Mouse (Mus musculus): ENCODE data around the gene Cnot10. TPM values are rescaled to one million over a fixed set of nuclear protein-coding genes. Genes with fewer than 3 reads are reported as not detected.

Cnot10 gene
- total RNA-seq, 1 experiment from 2014 or later, result 33.9 TPM

DNA sequence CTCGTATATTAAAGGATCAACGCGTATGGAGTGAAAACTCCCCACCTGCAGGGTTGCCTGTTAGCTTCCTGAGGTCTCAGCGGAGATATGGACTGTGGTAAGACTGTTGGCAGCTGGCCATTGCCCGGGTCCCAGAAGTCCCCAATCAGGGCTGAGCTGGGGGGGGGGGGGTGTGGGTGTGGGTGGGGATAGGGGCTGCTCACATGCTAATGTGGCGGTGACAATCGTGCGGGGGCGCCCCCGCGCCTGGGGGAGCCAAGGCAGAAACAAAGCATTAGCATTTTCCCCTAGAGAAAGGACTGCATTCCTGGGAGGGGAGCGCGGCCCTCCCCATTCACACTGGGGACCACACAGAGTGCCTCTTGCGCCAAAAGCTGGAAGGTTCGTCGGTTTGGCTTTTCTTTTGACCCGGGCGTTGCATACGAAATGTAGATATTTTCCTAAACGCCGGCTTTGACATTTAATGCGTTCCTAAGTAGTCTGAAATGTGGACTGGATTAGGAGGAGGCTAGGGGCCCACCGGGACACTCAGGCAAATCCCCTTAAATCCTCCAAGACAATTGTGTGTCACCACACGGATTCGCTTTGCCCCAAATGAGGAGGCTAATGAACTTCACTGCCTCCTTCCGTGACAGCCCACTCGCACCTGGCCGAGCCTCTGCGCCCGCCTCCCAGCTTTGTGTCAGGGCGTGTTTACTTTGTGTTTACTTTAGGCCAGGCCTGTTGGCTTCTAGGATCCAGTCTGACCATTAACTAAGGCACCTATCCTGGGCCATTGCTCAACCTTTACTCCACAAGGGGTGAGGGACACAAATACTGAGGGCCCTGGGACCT lies 55.6 kb downstream of the Cnot10 start:
- peak; percentile 27 for DNase-seq

DNA sequence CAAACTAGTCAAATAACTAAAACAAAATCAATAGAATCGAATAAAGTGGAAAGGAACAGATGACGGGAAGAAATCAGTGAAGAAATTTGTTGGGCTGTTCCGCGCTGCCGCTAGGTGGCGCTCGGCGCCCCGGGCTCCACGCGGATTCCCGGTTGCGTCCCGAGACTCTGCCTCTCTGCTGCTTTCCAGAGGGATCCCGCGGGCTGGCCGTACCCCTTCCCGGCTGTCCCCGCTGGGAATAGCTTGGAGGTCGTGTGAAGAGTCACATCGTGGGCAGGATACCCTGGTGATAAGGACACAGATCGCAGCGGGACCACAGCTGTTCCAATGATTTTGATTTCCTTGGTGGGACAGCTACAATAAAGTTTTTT lies 56.2 kb downstream of the Cnot10 start:
- peak; percentile 84 for DNase-seq

GRCm38 (mm10) chr9:114578646-114579045 lies 61.3 kb downstream of the Cnot10 start:
- no peak for DNase-seq

DNA sequence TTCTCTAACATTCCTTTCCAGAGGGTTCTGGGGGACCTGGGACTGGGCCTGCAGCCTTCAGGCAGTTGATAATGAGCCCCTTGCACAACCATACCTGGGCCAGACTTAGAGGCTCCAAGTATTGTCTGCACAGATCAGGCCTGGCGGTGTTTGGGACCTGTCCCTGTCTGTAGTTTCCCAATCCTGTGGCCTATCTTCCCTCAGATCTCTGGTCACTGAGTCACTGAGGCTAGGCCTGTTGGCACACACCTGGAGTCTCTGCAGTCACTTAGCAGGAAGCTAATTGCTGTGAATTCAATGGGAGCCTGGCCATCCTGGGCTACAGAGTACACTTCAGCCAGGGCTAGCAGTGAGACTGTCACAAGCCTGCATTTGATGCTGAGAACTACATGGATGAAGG lies 64.0 kb downstream of the Cnot10 start:
- no peak for DNase-seq

GRCm38 (mm10) chr9:114573528-114573927 lies 66.5 kb downstream of the Cnot10 start:
- no peak for DNase-seq

DNA sequence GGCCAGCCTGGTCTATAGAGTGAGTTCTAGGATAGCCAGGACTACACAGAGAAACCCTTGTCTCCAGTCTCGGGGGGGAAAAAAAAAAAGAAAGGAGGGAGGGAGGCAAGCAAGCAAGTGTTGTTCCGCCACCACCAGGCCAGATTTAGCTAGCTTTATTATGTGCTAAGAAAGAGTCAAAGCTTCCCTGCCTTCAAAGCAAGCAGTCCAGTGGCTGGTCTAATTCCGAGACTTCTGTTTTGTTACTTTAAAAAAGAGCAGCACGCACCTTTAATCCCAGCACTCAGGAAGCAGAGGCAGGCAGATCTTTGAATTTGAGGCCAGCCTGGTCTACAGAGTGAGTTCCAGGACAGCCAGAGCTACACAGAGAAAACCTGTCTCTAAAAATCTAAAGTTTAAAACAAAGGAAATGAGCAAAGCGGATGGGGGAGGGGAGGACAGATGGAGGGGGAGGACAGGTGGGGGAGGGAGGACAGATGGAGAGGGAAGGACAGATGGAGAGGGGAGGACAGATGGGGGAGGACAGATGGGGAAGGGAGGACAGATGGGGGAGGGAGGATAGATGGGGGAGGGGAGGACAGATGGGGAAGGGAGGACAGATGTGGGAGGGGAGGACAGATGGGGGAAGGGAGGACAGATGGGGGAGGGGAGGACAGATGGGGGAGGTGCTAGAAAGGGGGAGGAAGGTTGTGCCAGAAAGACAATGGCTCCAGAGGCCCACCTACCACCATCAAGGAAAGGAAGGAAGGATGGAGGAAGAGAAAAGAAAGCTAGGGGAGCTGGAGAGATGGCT lies 71.1 kb downstream of the Cnot10 start:
- DNase-seq, result no peak

GRCm38 (mm10) chr9:114564667-114565066 lies 75.3 kb downstream of the Cnot10 start:
- no peak for DNase-seq

- DNase-seq, result no peak
Observed at GRCm38 (mm10) chr9:114563761-114564606, 76.0 kb downstream of the Cnot10 start, which contains the start of gene Trim71. Gene Trim71, minus strand, starts transcription at chr9:114564369.

GRCm38 (mm10) chr9:114562919-114563751 lies 76.8 kb downstream of the Cnot10 start:
- no peak for DNase-seq

- no peak for DNase-seq
Observed at GRCm38 (mm10) chr9:114562031-114562918, 77.7 kb downstream of the Cnot10 start.

DNA sequence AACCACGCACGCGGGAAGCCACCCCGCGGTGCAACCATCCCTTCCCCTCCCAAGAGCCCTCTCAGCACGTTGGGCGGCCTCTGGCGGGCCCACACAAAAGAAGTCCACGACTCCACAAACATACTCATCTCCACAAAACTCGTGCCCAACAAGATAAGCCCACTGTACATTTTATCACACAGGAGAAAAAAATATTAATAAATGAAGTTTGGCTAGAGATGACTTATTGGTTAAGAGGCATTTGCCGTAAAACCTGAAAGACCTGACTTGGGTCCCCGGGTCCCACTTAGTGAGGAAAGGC lies 78.4 kb downstream of the Cnot10 start:
- no peak for DNase-seq

GRCm38 (mm10) chr9:114560771-114561670 lies 79.0 kb downstream of the Cnot10 start:
- no peak for DNase-seq

DNA sequence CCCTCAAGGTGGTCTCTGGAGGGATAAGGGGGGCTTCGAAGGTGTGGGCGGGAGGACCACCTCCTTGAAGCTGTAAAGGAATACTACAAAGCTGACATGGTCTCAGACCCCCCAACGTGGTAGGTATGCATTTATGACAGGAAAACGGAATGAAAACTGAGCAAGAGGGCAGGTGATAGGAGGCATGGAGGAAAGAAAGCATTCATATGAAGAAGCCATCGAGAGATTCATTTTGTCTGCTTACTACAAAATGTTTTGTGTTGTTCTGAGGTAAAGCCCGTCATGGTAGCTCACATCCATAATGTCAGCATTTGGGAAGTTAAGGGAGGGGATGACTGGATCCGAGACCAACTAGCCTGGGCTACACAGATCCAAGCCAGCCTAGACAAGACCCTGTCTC lies 79.8 kb downstream of the Cnot10 start:
- DNase-seq, result no peak

- no peak for DNase-seq
Observed at GRCm38 (mm10) chr9:114557086-114557485, 82.9 kb downstream of the Cnot10 start.

GRCm38 (mm10) chr9:114556276-114556855 lies 83.6 kb downstream of the Cnot10 start:
- DNase-seq, result no peak

GRCm38 (mm10) chr9:114554355-114554979 lies 85.5 kb downstream of the Cnot10 start:
- DNase-seq, result no peak

GRCm38 (mm10) chr9:114553828-114554227 lies 86.2 kb downstream of the Cnot10 start:
- no peak for DNase-seq

GRCm38 (mm10) chr9:114550033-114550432 lies 90.0 kb downstream of the Cnot10 start:
- no peak for DNase-seq

GRCm38 (mm10) chr9:114549117-114549516 lies 90.9 kb downstream of the Cnot10 start:
- DNase-seq, result no peak

All from adrenal gland, postnatal 14 days (tissue).